Mouse (Mus musculus) heart, embryonic 15.5 days (tissue): Measurements from ENCODE around the gene Ablim1. TPM values are rescaled to one million over a fixed set of nuclear protein-coding genes. Genes with fewer than 3 reads are reported as not detected.

Source experiments
- ATAC-seq: fragments of 200-750 bp; cut with Nextera tagmentation; replicated peaks from 2 replicates; pipeline ENCODE4 v1.8.0; 2017; ENCODE audit warnings: low read depth, moderate TSS enrichment; ENCODE audit not compliant: insufficient number of reproducible peaks, insufficient read depth, low FRiP score
- H3K27ac ChIP-seq: fragments of 300-500 bp; sonication (generic); 2 replicates; pipeline ENCODE4 v1.5.1; 2015; ENCODE audit warnings: mild to moderate bottlenecking, inconsistent platforms
- H3K27me3 ChIP-seq: fragments of 300-500 bp; sonication (generic); 2 replicates; pipeline ENCODE4 v1.6.1; 2015; ENCODE audit warnings: inconsistent platforms
- H3K36me3 ChIP-seq: fragments of 300-500 bp; sonication (generic); 2 replicates; pipeline ENCODE4 v1.6.1; 2015; ENCODE audit warnings: mild to moderate bottlenecking, inconsistent platforms
- H3K4me1 ChIP-seq: fragments of 300-500 bp; sonication (generic); replicated peaks from 2 replicates; pipeline ENCODE4 v1.6.1; 2015; ENCODE audit warnings: inconsistent platforms
- H3K4me2 ChIP-seq: fragments of 300-500 bp; sonication (generic); 2 replicates; pipeline ENCODE4 v1.6.1; 2015; ENCODE audit warnings: inconsistent platforms, mild to moderate bottlenecking, moderate library complexity
- H3K4me3 ChIP-seq: fragments of 300-500 bp; sonication (generic); 2 replicates; pipeline ENCODE4 v1.5.1; 2015; ENCODE audit warnings: mild to moderate bottlenecking, inconsistent platforms
- H3K9ac ChIP-seq: fragments of 300-500 bp; sonication (generic); 2 replicates; pipeline ENCODE4 v1.6.1; 2015; ENCODE audit warnings: mild to moderate bottlenecking, inconsistent platforms
- H3K9me3 ChIP-seq: fragments of 300-500 bp; sonication (generic); replicated peaks from 2 replicates; pipeline ENCODE4 v1.6.1; 2016; ENCODE audit warnings: inconsistent platforms
- WGBS: fragments of 180-500 bp; shearing (Covaris S2); methylation state at CpG from one replicate; pipeline ENCODE4 v1.1.7; 2015; ENCODE audit warnings: mixed read lengths; 5-methylcytosine and 5-hydroxymethylcytosine counted together
- polyA plus RNA-seq: library from polyadenylated mRNA; unstranded; fragments of >200 nt; fragmentation: Nextera tagmentation; extraction: Ambion mirVana; gene quantifications from 2 replicates; pipeline ENCODE4 v1.2.1, GENCODE M21; 2015

Gene Ablim1
- polyA plus RNA-seq, 1 experiment from 2014 or later = 56.2 TPM

DNA sequence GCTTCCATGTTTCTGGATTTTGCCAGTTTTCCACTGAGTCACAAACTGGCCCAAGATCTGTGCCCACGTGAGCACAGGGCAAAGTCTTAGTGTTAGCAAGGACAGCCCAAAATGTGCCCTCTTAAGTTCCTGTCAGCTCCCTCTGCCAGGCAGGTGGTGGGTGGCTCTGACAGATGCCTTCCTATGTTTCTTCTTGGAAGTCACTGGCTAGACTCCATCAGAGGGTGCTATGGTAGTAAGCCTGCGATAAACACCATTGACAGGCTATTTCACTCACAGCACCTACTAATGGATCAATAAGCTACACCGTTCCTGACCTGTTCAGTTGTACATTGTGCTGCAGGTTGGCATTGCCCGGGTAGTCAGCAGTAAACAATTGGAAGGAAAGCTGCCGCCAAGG, 147.0 kb downstream of the Ablim1 start:
- H3K9me3 ChIP-seq = no peaks in the 10 kb centered on the region
- H3K27me3 ChIP-seq = no peaks in the 10 kb centered on the region
- no peak overlapping the region for H3K4me2 ChIP-seq
- H3K27ac ChIP-seq = no peak overlapping the region
- ATAC-seq = no peak
- peaks cover 6% of the 10 kb centered on the region for H3K36me3 ChIP-seq
- WGBS = 88% methylated on average over 5 of the region's 5 CpGs
- H3K9ac ChIP-seq = no peak overlapping the region
- H3K4me1 ChIP-seq = peaks cover 54% of the 10 kb centered on the region
- H3K4me3 ChIP-seq = no peak overlapping the region

DNA sequence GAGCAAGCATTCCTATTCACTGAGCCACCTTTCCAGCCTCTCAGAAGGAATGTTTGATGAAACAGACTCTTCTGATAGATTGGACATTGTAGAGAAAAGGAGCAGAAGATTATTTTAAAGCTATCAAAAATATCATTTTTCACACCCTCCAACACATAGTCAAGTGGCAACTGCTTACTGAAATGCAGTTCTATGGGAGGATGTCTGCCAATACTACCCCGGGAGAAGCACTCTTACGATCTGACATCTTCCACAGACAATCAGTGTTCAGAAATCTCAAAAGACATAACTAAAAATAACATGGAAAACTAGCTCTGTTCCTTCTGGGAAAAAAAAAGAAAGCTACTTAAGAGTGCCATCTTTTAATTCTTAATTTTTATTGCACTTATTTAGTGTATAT, 149.8 kb downstream of the Ablim1 start:
- Histone ChIP-seq H3K9ac (no peak overlapping the region), H3K27ac (peak overlapping the region; percentile 46; the same call in 1 of the 2 replicates), H3K9me3 (no peaks in the 10 kb centered on the region), H3K36me3 (no peaks in the 10 kb centered on the region), H3K27me3 (no peaks in the 10 kb centered on the region), H3K4me3 (no peak overlapping the region), H3K4me2 (no peak overlapping the region), H3K4me1 (peaks cover 56% of the 10 kb centered on the region)
- no peak for ATAC-seq
- WGBS = 62% methylated on average over 2 of the region's 2 CpGs

DNA sequence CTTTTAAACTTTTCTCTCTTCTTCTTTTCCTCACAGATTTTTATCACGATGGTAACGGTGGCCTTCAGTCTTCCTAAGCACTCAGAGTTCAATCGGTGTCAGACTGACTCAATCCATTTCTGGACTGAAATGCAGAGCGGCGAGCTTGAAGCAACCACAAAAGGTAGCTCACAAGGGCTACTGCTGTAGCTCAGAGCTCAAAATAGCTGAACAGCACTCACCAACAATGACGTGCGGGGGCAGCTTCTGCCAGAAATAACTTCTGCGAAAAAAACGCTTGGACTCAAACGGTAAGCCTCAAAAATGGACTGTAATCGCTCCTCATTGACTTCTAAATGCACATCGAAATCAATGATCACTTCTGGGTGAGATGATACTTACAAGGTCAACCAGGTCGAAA, 151.4 kb downstream of the Ablim1 start:
- WGBS = 39% methylated on average over 13 of the region's 13 CpGs
- peak; percentile 47; the same call in 1 of the 2 replicates for ATAC-seq
- Histone ChIP-seq H3K4me1 (peaks cover 52% of the 10 kb centered on the region), H3K36me3 (no peaks in the 10 kb centered on the region), H3K4me2 (peak overlapping the region; percentile 31), H3K9me3 (no peaks in the 10 kb centered on the region), H3K9ac (0 out of 2 replicates have a peak overlapping the region, but pooled peaks have one; percentile 11), H3K4me3 (no peak overlapping the region), H3K27me3 (no peaks in the 10 kb centered on the region), H3K27ac (peak overlapping the region; percentile 92)

DNA sequence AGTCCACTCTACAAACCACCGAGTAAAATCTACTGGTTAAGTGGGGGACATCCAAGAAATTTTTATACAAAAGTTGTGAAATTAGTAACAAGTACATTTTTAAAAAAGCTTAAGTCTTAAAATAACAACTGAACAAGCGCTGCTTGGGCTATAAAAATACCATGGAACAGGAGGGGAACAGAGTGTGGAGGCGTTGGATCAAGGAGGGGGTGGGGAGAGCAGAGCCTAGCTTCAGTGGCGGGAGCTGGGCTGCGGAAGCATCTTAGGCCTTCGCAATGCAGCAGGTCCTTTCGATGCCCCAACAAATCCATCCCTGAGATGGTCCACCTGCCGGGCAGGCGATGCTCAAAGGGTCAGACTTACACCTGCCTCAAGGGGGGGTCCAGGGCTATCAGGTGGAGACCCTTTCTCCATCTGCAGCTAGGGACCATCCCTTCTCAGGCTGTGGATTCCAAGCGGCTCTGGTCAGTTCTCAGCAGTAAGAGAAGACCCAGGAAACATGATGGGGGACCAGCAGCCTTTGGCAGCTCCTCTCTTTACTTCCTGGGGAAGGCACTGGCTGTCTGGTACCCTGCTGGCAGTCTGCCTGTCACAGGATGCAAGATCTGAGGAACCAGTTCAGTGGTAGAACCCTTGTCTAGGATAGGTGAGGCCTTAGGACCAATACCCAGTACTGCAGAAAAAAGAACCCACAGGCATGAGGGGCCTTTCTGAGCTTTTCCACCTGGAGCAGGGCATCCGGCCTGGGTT, 152.6 kb downstream of the Ablim1 start:
- Histone ChIP-seq H3K4me1 (peaks cover 50% of the 10 kb centered on the region), H3K4me2 (no peak overlapping the region), H3K9ac (0 out of 2 replicates have a peak overlapping the region, but pooled peaks have one; percentile 1), H3K27ac (peak overlapping the region; percentile 92), H3K36me3 (no peaks in the 10 kb centered on the region), H3K27me3 (no peaks in the 10 kb centered on the region), H3K9me3 (no peaks in the 10 kb centered on the region), H3K4me3 (no peak overlapping the region)
- no peak for ATAC-seq
- 59% methylated on average over 11 of the region's 11 CpGs for WGBS

DNA sequence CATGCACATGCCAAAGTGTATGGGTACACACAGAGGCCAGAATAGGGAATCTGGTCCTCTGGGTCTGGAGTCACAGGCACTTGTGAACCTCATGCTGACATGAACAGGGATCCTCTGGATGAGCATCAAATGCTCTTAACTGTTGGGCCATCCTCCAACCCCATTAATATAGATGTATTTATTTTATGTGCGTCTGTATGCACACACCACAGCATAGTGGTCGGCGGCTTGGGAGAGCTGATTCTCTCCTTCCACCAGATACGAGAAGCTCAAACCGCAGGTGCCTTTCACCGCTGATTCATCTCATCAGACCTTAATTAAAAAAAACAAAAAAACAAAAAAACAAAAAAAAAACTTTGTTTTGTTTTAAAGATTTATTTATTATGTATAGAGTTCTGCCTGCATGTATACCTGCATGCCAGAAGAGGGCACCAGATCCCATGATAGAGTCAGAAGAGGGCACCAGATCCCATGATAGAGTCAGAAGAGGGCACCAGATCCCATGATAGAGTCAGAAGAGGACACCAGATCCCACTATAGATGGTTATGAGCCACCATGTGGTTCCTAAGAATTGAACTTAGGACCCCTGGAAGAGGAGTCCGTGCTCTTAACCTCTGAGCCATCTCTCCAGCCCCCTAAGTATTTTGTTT, 153.6 kb downstream of the Ablim1 start:
- peaks cover 50% of the 10 kb centered on the region for H3K4me1 ChIP-seq

DNA sequence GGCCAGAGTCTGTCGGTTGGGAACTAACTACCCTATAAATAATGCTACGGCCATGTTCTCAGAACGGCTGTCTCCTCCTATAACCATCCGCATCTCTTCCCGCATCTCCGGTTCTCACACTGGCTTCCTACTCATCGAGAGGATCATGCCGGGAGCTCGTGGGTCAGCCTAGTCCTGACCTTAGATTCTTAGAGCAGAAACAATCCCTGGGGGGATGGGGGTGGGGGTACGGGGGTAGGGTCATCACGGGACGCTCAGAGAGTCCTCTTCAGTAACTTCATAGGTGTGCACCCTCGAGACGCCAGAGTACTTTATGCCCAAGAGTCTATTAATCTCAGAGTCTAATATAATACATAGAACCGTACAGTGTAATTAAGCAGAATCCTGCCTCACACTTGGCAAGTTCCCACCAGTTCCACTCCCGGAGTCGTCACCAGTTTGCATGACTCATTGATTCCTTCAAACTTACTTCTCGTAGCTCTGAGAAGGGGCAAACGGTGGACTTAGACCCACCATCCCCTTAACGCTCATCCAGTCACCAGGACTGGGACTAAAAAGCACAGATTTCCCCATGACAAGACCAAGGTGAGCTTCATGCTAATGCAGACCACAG, 156.9 kb downstream of the Ablim1 start:
- Histone ChIP-seq H3K4me3 (no peak overlapping the region), H3K27ac (peak overlapping the region; percentile 25), H3K36me3 (no peaks in the 10 kb centered on the region), H3K9ac (no peak overlapping the region), H3K9me3 (no peaks in the 10 kb centered on the region), H3K27me3 (no peaks in the 10 kb centered on the region), H3K4me1 (peaks cover 54% of the 10 kb centered on the region), H3K4me2 (0 out of 2 replicates have a peak overlapping the region, but pooled peaks have one; percentile 14)
- ATAC-seq = no peak
- 44% methylated on average over 20 of the region's 20 CpGs for WGBS

More for the DNA sequence above, 153.6 kb downstream of the Ablim1 start:
- H3K4me3 ChIP-seq = no peak overlapping the region
- 0 out of 2 replicates have a peak overlapping the region, but pooled peaks have one; percentile 92 for H3K27ac ChIP-seq
- no peaks in the 10 kb centered on the region for H3K36me3 ChIP-seq
- 77% methylated on average over 7 of the region's 7 CpGs for WGBS
- no peak overlapping the region for H3K4me2 ChIP-seq
- no peaks in the 10 kb centered on the region for H3K9me3 ChIP-seq
- no peaks in the 10 kb centered on the region for H3K27me3 ChIP-seq
- 0 out of 2 replicates have a peak, but pooled peaks have one; percentile 23 for ATAC-seq
- no peak overlapping the region for H3K9ac ChIP-seq

DNA sequence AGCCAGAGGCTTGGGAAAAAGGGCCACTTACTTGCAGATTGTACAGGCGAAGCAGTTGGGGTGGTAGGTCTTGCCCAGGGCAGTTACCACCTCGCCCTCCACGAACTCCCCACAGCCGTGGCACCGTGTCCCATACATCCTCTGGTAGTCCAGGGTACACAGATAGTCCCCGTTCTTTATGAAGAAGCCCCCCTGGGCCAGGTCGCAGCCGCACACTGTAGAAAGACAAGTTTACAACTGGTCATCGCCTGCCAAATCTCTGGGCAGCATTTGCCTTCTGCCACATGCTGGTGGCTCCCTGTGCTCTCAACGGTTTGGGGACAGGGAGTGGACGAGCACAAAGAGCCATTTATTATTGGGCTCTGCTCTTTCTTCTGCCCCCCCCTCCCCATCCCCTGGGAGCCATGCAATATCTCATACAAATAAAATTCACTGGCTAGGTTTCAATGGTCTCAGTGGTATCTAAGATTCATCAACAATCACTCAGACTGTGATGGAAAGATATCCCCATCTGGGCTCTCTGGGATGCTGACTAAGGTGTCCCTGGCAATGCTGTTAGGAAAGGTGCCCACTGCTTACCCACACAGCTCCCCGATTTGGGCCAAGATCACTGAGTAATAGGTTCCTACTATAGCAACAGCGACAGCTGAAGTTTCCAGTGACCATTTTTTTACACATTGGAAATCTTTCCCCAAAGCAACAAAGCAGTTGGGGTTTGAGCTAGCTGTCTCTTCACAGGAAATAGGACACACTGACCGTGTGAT, 159.4 kb downstream of the Ablim1 start:
- Histone ChIP-seq H3K27me3 (no peaks in the 10 kb centered on the region), H3K4me3 (no peak overlapping the region), H3K4me1 (peaks cover 53% of the 10 kb centered on the region), H3K4me2 (no peak overlapping the region), H3K9me3 (no peaks in the 10 kb centered on the region), H3K9ac (no peak overlapping the region), H3K36me3 (peaks cover 11% of the 10 kb centered on the region; the same call in 1 of the 2 replicates), H3K27ac (peak overlapping the region; percentile 57)
- no peak for ATAC-seq
- WGBS = 66% methylated on average over 14 of the region's 14 CpGs

DNA sequence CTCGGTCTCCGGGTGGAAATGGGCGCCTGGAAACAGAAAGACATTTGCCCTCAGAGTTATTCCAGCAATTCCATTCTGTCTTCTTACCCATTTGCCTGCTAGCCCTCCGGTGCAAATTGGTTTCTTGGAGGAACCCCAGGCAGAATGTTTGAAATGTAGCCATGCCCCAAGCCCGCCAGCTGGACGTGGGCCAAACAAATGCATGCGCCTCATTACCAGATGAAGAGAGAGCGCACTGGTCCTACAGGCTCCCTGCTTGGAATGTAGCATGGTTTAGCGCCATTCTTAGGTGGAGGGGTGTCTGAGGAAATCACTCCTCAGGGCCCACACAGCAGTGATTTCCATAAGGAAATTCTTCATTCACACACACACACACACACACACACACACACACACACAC, 162.4 kb downstream of the Ablim1 start:
- no peaks in the 10 kb centered on the region for H3K9me3 ChIP-seq
- peak overlapping the region; percentile 24; the same call in 1 of the 2 replicates for H3K4me2 ChIP-seq
- no peak overlapping the region for H3K9ac ChIP-seq
- H3K4me3 ChIP-seq = no peak overlapping the region
- H3K36me3 ChIP-seq = peaks cover 14% of the 10 kb centered on the region; the same call in 1 of the 2 replicates
- 35% methylated on average over 9 of the region's 9 CpGs for WGBS
- peak overlapping the region; percentile 65 for H3K27ac ChIP-seq
- H3K27me3 ChIP-seq = no peaks in the 10 kb centered on the region
- ATAC-seq = no peak
- H3K4me1 ChIP-seq = peaks cover 56% of the 10 kb centered on the region

DNA sequence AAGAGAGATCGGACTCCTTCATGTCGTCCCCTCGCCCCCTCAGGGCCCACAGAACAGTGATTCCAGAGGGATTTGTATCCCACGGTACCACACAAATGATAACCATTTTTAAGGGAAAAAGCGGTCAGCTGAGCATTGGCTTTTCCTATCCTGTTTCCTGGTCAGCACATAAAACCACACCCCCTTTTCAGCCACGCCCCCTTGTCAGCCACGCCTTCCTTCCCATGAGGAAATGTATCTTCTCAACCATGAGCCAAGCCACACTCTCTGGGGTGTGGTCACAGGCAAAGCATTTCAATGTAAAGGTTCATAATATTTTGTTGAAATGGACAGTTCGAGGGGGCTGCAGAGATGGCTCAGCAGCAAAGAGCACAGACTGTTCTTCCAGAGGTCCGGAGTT, 163.2 kb downstream of the Ablim1 start:
- ATAC-seq = no peak
- H3K4me2 ChIP-seq = no peak overlapping the region
- 85% methylated on average over 9 of the region's 9 CpGs for WGBS
- H3K4me1 ChIP-seq = peaks cover 63% of the 10 kb centered on the region
- no peak overlapping the region for H3K9ac ChIP-seq
- no peak overlapping the region for H3K4me3 ChIP-seq
- H3K27me3 ChIP-seq = no peaks in the 10 kb centered on the region
- H3K27ac ChIP-seq = no peak overlapping the region
- no peaks in the 10 kb centered on the region for H3K9me3 ChIP-seq
- H3K36me3 ChIP-seq = peaks cover 14% of the 10 kb centered on the region; the same call in 1 of the 2 replicates

DNA sequence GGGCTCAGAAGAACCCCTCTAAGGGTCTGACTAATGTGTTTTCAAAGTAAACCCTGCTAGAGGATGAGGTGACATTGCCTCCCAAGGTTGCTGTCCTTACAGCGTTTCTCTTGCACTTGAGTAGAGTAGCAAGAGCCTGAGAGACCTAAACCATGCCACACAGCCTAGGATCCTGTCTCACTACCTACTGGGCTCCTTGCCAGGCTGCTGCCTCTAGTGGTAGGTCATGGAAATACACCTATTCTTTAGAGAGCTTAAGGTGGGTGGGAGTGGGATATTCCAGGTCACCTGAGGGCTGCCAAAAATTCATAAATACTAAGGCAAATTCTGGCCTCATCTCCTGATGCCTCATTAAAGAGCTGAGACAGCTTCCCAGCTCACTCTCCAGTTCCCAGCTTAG, 164.4 kb downstream of the Ablim1 start:
- Histone ChIP-seq H3K9ac (no peak overlapping the region), H3K27me3 (no peaks in the 10 kb centered on the region), H3K27ac (no peak overlapping the region), H3K9me3 (no peaks in the 10 kb centered on the region), H3K36me3 (peaks cover 21% of the 10 kb centered on the region), H3K4me1 (peaks cover 56% of the 10 kb centered on the region), H3K4me3 (no peak overlapping the region), H3K4me2 (no peak overlapping the region)
- WGBS = 16% methylated on average over 1 of the region's 1 CpGs
- no peak for ATAC-seq

DNA sequence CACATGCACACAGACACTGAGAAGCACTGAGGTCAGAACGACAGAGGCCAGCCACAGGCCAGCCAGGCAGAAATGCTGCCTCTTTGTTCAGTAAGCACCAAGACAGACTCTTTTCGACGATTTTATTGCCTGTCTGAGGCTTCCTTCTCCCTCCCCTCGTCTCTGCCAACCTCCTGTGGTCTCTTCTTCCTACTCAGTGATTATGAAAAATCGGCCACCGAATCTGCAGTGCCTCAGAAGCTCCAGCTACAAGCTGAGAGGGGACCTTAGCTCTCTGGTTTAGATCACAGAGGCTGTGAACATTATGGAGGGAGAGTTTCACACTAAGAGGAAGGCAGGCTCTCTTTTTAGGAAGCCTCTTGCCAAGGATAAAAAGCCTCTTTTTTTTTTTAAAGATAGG, 167.0 kb downstream of the Ablim1 start:
- Histone ChIP-seq H3K9me3 (no peaks in the 10 kb centered on the region), H3K27ac (peak overlapping the region; percentile 70), H3K4me2 (no peak overlapping the region), H3K9ac (no peak overlapping the region), H3K36me3 (peaks cover 21% of the 10 kb centered on the region), H3K4me3 (no peak overlapping the region), H3K27me3 (no peaks in the 10 kb centered on the region), H3K4me1 (peaks cover 39% of the 10 kb centered on the region)
- 17% methylated on average over 6 of the region's 6 CpGs for WGBS
- ATAC-seq = no peak
